Mouse (Mus musculus) ES-E14 (cell line): ENCODE measurements around the gene Uba7. TPM values are rescaled to one million over a fixed set of nuclear protein-coding genes. Genes with fewer than 3 reads are reported as not detected.

ENCODE experiments used
- DNase-seq: peaks from one replicate; pipeline ENCODE4 v3.0.0-alpha.2; 2013; ENCODE audit warnings: low read depth, low spot score
- H3K27ac ChIP-seq: 2 replicates; pipeline ENCODE4 v1.5.1; 2012; ENCODE audit warnings: low read depth, mild to moderate bottlenecking, low read length, moderate library complexity, mixed read lengths; ENCODE audit not compliant: poor library complexity, insufficient read depth, severe bottlenecking
- H3K36me3 ChIP-seq: 2 replicates; pipeline ENCODE4 v1.6.1; 2012; ENCODE audit warnings: mild to moderate bottlenecking, low read length, moderate library complexity, mixed read lengths; ENCODE audit not compliant: control insufficient read depth, poor library complexity, insufficient read depth, severe bottlenecking
- H3K4me1 ChIP-seq, 2 experiments: fragments of 150-350 bp in 1 of 2; sonication (generic) in 1 of 2; 2 replicates each; pipeline ENCODE4 v1.6.1; 2012; ENCODE audit warnings: low read length in 2 of 2, mild to moderate bottlenecking in 1 of 2, mixed read lengths in 1 of 2; ENCODE audit not compliant: control insufficient read depth in 2 of 2, insufficient read depth in 2 of 2, poor library complexity in 1 of 2
- H3K4me3 ChIP-seq, 2 experiments: fragments of 150-350 bp in 1 of 2; sonication (generic) in 1 of 2; 2 replicates each; pipeline ENCODE4 v1.5.1; 2012; ENCODE audit warnings: low read length in 2 of 2, low read depth in 1 of 2, mild to moderate bottlenecking in 1 of 2, mixed read lengths in 1 of 2; ENCODE audit not compliant: insufficient read depth in 1 of 2, poor library complexity in 1 of 2, severe bottlenecking in 1 of 2
- H3K9ac ChIP-seq: 2 replicates; pipeline ENCODE4 v1.6.1; 2012; ENCODE audit warnings: low read depth, mild to moderate bottlenecking, low read length, mixed read lengths; ENCODE audit not compliant: poor library complexity, insufficient read depth, severe bottlenecking
- H3K9me3 ChIP-seq: fragments of 150-350 bp; sonication (generic); 2 replicates; pipeline ENCODE4 v1.6.1; 2012; ENCODE audit warnings: low read depth, mild to moderate bottlenecking, low read length; ENCODE audit not compliant: control insufficient read depth, insufficient read depth
- CHD2 ChIP-seq: IDR thresholded peaks from 2 replicates; pipeline ENCODE4 v1.6.1; 2014; ENCODE audit warnings: mild to moderate bottlenecking, low read depth, low read length, inconsistent platforms
- HCFC1 ChIP-seq: IDR thresholded peaks from 2 replicates; pipeline ENCODE4 v1.6.1; 2012; ENCODE audit warnings: low read length, inconsistent platforms, borderline replicate concordance; ENCODE audit not compliant: insufficient read depth
- MAFK ChIP-seq: IDR thresholded peaks from 2 replicates; pipeline ENCODE4 v1.6.1; 2014; ENCODE audit warnings: mild to moderate bottlenecking, low read depth, low read length, inconsistent platforms; ENCODE audit not compliant: insufficient read depth
- ZC3H11A ChIP-seq: IDR thresholded peaks from 2 replicates; pipeline ENCODE4 v1.6.1; 2012; ENCODE audit warnings: low read depth, mild to moderate bottlenecking, inconsistent platforms, low read length, borderline replicate concordance
- ZNF384 ChIP-seq: IDR thresholded peaks from 2 replicates; pipeline ENCODE4 v1.6.1; 2012; ENCODE audit warnings: low read depth, low read length, inconsistent platforms
- in situ Hi-C, 2 experiments: fragments of 600-800 bp; cut with MboI; formaldehyde crosslinking; loops; one replicate each; pipeline ENCODE4 v1.15.1; 2025; ENCODE audit warnings: low sequenced_read_pairs in 2 of 2, inconsistent platforms in 1 of 2; ENCODE audit not compliant: unreplicated experiment in 2 of 2
- total RNA-seq: library from RNA; depleted of rRNA; stranded (reverse); fragments of 300-350 nt; gene quantifications from 2 replicates; pipeline ENCODE4 v1.2.3, GENCODE M21; 2012

The Uba7 gene
- total RNA-seq, 1 experiment = 1.0 TPM

- Histone ChIP-seq H3K36me3 (no peaks in the 10 kb centered on the region), H3K4me3 (peak within 1 kb of the TSS; percentile 72 to 98), H3K9ac (peak within 1 kb of the TSS; percentile 46; the same call in 1 of the 2 replicates), H3K4me1 (peaks cover 2 to 15% of the 10 kb centered on the region in 2 experiments; a peak in 2 of 4 replicates), H3K9me3 (no peaks in the 10 kb centered on the region), H3K27ac (no peak within 1 kb of the TSS)
- no peak for TF ChIP-seq HCFC1
- TF ChIP-seq ZNF384 = no peak
- TF ChIP-seq MAFK = no peak
- TF ChIP-seq ZC3H11A = no peak
- no peak for TF ChIP-seq CHD2
- DNase-seq = peak; percentile 63
- in situ Hi-C loops = no loop called here
Observed at GRCm38 (mm10) chr9:107985131-107986119, 10.1 kb downstream of the Uba7 start, which contains the start of gene Inka1. Gene Inka1, minus strand, starts transcription at chr9:107985879.

- peak; percentile 82 for DNase-seq
- Histone ChIP-seq H3K27ac (no peak overlapping the region), H3K4me1 (peaks cover 2 to 15% of the 10 kb centered on the region in 2 experiments; a peak in 2 of 4 replicates), H3K9me3 (no peaks in the 10 kb centered on the region), H3K36me3 (no peaks in the 10 kb centered on the region), H3K4me3 (peak overlapping the region; percentile 72 to 98), H3K9ac (peak overlapping the region; percentile 29; the same call in 1 of the 2 replicates)
- in situ Hi-C loops = no loop called here
- no peak for TF ChIP-seq HCFC1
Observed at GRCm38 (mm10) chr9:107986376-107986775, 11.1 kb downstream of the Uba7 start.

GRCm38 (mm10) chr9:107987950-107988349 lies 12.6 kb downstream of the Uba7 start:
- in situ Hi-C loops = no loop called here
- no peak for TF ChIP-seq ZNF384
- peak; percentile 41; the same call in 1 of the 2 replicates for TF ChIP-seq MAFK
- no peak for TF ChIP-seq ZC3H11A
- TF ChIP-seq CHD2 = no peak
- no peak overlapping the region for H3K4me3 ChIP-seq
- no peak for DNase-seq
- H3K36me3 ChIP-seq = no peaks in the 10 kb centered on the region
- H3K4me1 ChIP-seq = peaks cover 2 to 15% of the 10 kb centered on the region in 2 experiments; a peak in 2 of 4 replicates
- H3K9ac ChIP-seq = no peak overlapping the region
- H3K27ac ChIP-seq = no peak overlapping the region
- no peaks in the 10 kb centered on the region for H3K9me3 ChIP-seq

- Histone ChIP-seq H3K4me1 (peaks cover 2 to 8% of the 10 kb centered on the region in 2 experiments; a peak in 2 of 4 replicates), H3K9ac (no peak within 1 kb of the TSS), H3K4me3 (no peak within 1 kb of the TSS), H3K9me3 (no peaks in the 10 kb centered on the region), H3K36me3 (no peaks in the 10 kb centered on the region), H3K27ac (no peak within 1 kb of the TSS)
- DNase-seq = no peak
- TF ChIP-seq HCFC1 (no peak), MAFK (no peak), ZC3H11A (no peak), ZNF384 (no peak), CHD2 (no peak)
- in situ Hi-C loops = no loop called here
Observed at GRCm38 (mm10) chr9:107992197-107992596, 16.9 kb downstream of the Uba7 start, which contains the start of gene Cdhr4. Gene Cdhr4, plus strand, starts transcription at chr9:107992497.
